Mouse (Mus musculus): ENCODE results near the gene Esyt2. TPM values are rescaled to one million over a fixed set of nuclear protein-coding genes. Genes with fewer than 3 reads are reported as not detected.
A peak's percentile ranks its signal among the peaks of the same experiment; 100 is the strongest.
"Not testable (repeated sequence)": the region's sequence is repeated elsewhere in the genome, so short reads cannot be mapped to it uniquely, and the experiment has no call there.

Gene Esyt2
- polyA plus RNA-seq, 1 experiment from 2014 or later, result 15.6 TPM

GRCm38 (mm10) chr12:116264756-116265155, 16.2 kb upstream of the Esyt2 start:
- no peaks in the 10 kb centered on the region for H3K36me3 ChIP-seq
- H3K9ac ChIP-seq, result no peak overlapping the region
- 0 out of 2 replicates have a peak, but pooled peaks cover 7% of the 10 kb centered on the region for H3K4me1 ChIP-seq
- no peak overlapping the region for H3K4me2 ChIP-seq (replicated peaks)
- no peak overlapping the region for H3K27ac ChIP-seq
- WGBS, result 85% methylated on average over 2 of the region's 2 CpGs
- H3K9me3 ChIP-seq, result no peaks in the 10 kb centered on the region
- ATAC-seq (ENCODE audit: low FRiP score, low read depth), result no peak
- H3K27me3 ChIP-seq, result no peaks in the 10 kb centered on the region
- H3K4me3 ChIP-seq, result no peak overlapping the region

DNA sequence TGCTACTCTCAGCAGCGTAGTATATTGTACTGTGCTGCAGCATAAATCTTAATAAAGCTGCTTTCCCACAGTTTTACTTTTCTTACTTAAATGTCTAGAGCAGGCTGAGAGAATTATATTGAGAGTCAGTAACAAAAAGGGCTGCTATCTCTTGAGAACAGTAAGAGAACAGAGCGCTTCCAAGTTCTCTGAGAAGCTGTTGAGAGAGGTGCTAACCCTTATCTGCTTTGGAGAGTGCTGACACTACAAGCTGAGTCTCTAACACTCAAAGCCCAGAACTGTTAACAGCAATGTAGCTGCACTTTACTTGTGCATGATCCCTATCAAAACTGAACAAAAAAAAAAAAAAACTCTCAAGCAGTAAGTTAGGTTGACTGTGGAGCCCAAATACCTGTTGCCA, 15.7 kb upstream of the Esyt2 start:
- H3K4me1 ChIP-seq, result 0 out of 2 replicates have a peak, but pooled peaks cover 7% of the 10 kb centered on the region
- H3K4me3 ChIP-seq, result no peak overlapping the region
- no peaks in the 10 kb centered on the region for H3K36me3 ChIP-seq
- WGBS, result 86% methylated on average over 2 of the region's 2 CpGs
- no peaks in the 10 kb centered on the region for H3K27me3 ChIP-seq
- H3K9me3 ChIP-seq, result no peaks in the 10 kb centered on the region
- no peak overlapping the region for H3K4me2 ChIP-seq (replicated peaks)
- H3K9ac ChIP-seq, result no peak overlapping the region
- H3K27ac ChIP-seq, result no peak overlapping the region
- no peak for ATAC-seq (ENCODE audit: low FRiP score, low read depth)

GRCm38 (mm10) chr12:116269450-116269849, 11.5 kb upstream of the Esyt2 start:
- Histone ChIP-seq H3K27me3 (no peaks in the 10 kb centered on the region), H3K4me2 (replicated peaks) (no peak overlapping the region), H3K27ac (no peak overlapping the region), H3K36me3 (no peaks in the 10 kb centered on the region), H3K4me3 (no peak overlapping the region), H3K4me1 (no peaks in the 10 kb centered on the region), H3K9ac (no peak overlapping the region), H3K9me3 (no peaks in the 10 kb centered on the region)
- no peak for ATAC-seq (ENCODE audit: low FRiP score, low read depth)
- 69% methylated on average over 5 of the region's 5 CpGs for WGBS

DNA sequence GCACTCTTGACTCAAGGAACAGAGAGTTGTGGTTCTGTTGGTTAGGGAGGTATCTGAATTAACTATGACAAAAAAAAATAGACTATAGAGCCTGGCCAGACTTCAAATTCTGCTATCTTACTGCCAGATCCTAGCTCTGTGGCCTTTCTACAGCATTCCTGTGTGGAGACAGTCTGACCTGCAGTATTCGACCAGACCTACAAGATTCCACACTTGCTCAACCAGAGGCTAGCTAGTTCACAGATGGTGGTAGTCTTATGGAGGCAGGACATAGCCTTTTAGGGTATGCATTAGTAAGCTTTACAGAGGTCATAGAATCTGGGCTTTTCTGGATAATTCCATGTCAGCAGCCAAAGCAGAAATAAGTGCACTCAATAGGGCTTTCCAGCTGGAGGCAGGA, 10.5 kb upstream of the Esyt2 start:
- H3K9ac ChIP-seq, result no peak overlapping the region
- H3K4me1 ChIP-seq, result no peaks in the 10 kb centered on the region
- no peak for ATAC-seq (ENCODE audit: low FRiP score, low read depth)
- 70% methylated on average over 1 of the region's 1 CpGs for WGBS
- H3K4me2 ChIP-seq (replicated peaks), result no peak overlapping the region
- H3K9me3 ChIP-seq, result no peaks in the 10 kb centered on the region
- H3K27me3 ChIP-seq, result no peaks in the 10 kb centered on the region
- H3K4me3 ChIP-seq, result no peak overlapping the region
- no peaks in the 10 kb centered on the region for H3K36me3 ChIP-seq
- no peak overlapping the region for H3K27ac ChIP-seq

- 88% methylated on average over 2 of the region's 2 CpGs for WGBS
- no peak overlapping the region for H3K27ac ChIP-seq
- no peak for ATAC-seq (ENCODE audit: low FRiP score, low read depth)
- H3K9me3 ChIP-seq, result no peaks in the 10 kb centered on the region
- H3K4me2 ChIP-seq (replicated peaks), result no peak overlapping the region
- no peaks in the 10 kb centered on the region for H3K36me3 ChIP-seq
- no peaks in the 10 kb centered on the region for H3K4me1 ChIP-seq
- no peak overlapping the region for H3K4me3 ChIP-seq
- no peaks in the 10 kb centered on the region for H3K27me3 ChIP-seq
- no peak overlapping the region for H3K9ac ChIP-seq
Observed at GRCm38 (mm10) chr12:116271071-116271470, 9.9 kb upstream of the Esyt2 start.

GRCm38 (mm10) chr12:116273733-116274132, 7.3 kb upstream of the Esyt2 start:
- 68% methylated on average over 1 of the region's 1 CpGs for WGBS
- Histone ChIP-seq H3K4me2 (replicated peaks) (no peak overlapping the region), H3K4me3 (no peak overlapping the region), H3K36me3 (no peaks in the 10 kb centered on the region), H3K27me3 (no peaks in the 10 kb centered on the region), H3K9me3 (no peaks in the 10 kb centered on the region), H3K27ac (no peak overlapping the region), H3K4me1 (no peaks in the 10 kb centered on the region), H3K9ac (no peak overlapping the region)
- no peak for ATAC-seq (ENCODE audit: low FRiP score, low read depth)

DNA sequence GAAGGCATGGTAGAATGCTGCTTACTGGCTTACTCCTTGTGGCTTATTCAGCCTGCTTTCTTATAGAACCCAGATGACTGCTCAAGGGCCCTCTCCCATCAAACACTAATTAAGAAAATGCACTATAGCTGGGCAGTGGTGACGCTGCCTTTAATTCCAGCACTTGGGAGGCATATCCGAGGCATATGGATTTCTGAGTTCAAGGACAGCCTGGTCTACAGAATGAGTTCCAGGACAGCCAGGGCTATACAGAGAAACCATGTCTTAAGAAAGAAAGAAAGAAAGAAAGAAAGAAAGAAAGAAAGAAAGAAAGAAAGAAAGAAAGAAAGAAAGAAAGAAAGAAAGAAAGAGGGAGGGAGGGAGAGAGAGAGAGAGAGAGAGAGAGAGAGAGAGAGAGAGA, 5.9 kb upstream of the Esyt2 start, which contains the start of gene Gm11027:
Gm11027 (plus strand) TSS at position 301 of the 400 bp plus-strand sequence.
- H3K27ac ChIP-seq; H3K4me1 ChIP-seq; ATAC-seq (ENCODE audit: low FRiP score, low read depth); H3K4me3 ChIP-seq; H3K9ac ChIP-seq; H3K9me3 ChIP-seq; H3K4me2 ChIP-seq (replicated peaks); H3K36me3 ChIP-seq; H3K27me3 ChIP-seq: not testable (repeated sequence)
- WGBS, result 83% methylated on average over 2 of the region's 2 CpGs

- H3K9ac ChIP-seq, result no peak overlapping the region
- H3K9me3 ChIP-seq, result no peaks in the 10 kb centered on the region
- no peak overlapping the region for H3K27ac ChIP-seq
- ATAC-seq (ENCODE audit: low FRiP score, low read depth), result no peak
- no peaks in the 10 kb centered on the region for H3K36me3 ChIP-seq
- WGBS, result 90% methylated on average over 4 of the region's 4 CpGs
- no peak overlapping the region for H3K4me3 ChIP-seq
- 0 out of 2 replicates have a peak, but pooled peaks cover 5% of the 10 kb centered on the region for H3K4me1 ChIP-seq
- no peaks in the 10 kb centered on the region for H3K27me3 ChIP-seq
- H3K4me2 ChIP-seq (replicated peaks), result no peak overlapping the region
Observed at GRCm38 (mm10) chr12:116275631-116276030, 5.4 kb upstream of the Esyt2 start.

- Histone ChIP-seq H3K36me3 (no peaks in the 10 kb centered on the region), H3K4me2 (replicated peaks) (no peak overlapping the region), H3K4me3 (no peak overlapping the region), H3K9ac (no peak overlapping the region), H3K9me3 (no peaks in the 10 kb centered on the region), H3K4me1 (peaks cover 6% of the 10 kb centered on the region; the same call in 1 of the 2 replicates), H3K27ac (no peak overlapping the region), H3K27me3 (no peaks in the 10 kb centered on the region)
- ATAC-seq (ENCODE audit: low FRiP score, low read depth), result no peak
- WGBS, result 63% methylated on average over 2 of the region's 2 CpGs
Observed at GRCm38 (mm10) chr12:116276961-116277360, 4.0 kb upstream of the Esyt2 start.

GRCm38 (mm10) chr12:116278541-116278940, 2.5 kb upstream of the Esyt2 start:
- 84% methylated on average over 1 of the region's 1 CpGs for WGBS
- ATAC-seq (ENCODE audit: low FRiP score, low read depth), result no peak
- no peak overlapping the region for H3K9ac ChIP-seq

GRCm38 (mm10) chr12:116279181-116279580, 1.8 kb upstream of the Esyt2 start:
- WGBS, result 91% methylated on average over 2 of the region's 2 CpGs
- Histone ChIP-seq H3K27ac (no peak overlapping the region), H3K4me3 (no peak overlapping the region), H3K4me2 (replicated peaks) (no peak overlapping the region), H3K9me3 (no peaks in the 10 kb centered on the region), H3K36me3 (no peaks in the 10 kb centered on the region), H3K4me1 (peaks cover 14% of the 10 kb centered on the region), H3K27me3 (no peaks in the 10 kb centered on the region), H3K9ac (no peak overlapping the region)
- no peak for ATAC-seq (ENCODE audit: low FRiP score, low read depth)

More at GRCm38 (mm10) chr12:116278541-116278940, 2.5 kb upstream of the Esyt2 start:
- no peaks in the 10 kb centered on the region for H3K36me3 ChIP-seq
- H3K4me3 ChIP-seq, result no peak overlapping the region
- no peak overlapping the region for H3K27ac ChIP-seq
- H3K9me3 ChIP-seq, result no peaks in the 10 kb centered on the region
- no peak overlapping the region for H3K4me2 ChIP-seq (replicated peaks)
- no peaks in the 10 kb centered on the region for H3K27me3 ChIP-seq
- peaks cover 14% of the 10 kb centered on the region for H3K4me1 ChIP-seq

GRCm38 (mm10) chr12:116280149-116280652, 795 bp upstream of the Esyt2 start:
- Histone ChIP-seq H3K9me3 (no peaks in the 10 kb centered on the region), H3K27me3 (no peaks in the 10 kb centered on the region), H3K27ac (peak overlapping the region; percentile 95), H3K36me3 (no peaks in the 10 kb centered on the region), H3K4me2 (replicated peaks) (peak overlapping the region; percentile 65), H3K4me1 (peaks cover 14% of the 10 kb centered on the region), H3K9ac (peak overlapping the region; percentile 93), H3K4me3 (peak overlapping the region; percentile 95)
- no peak for ATAC-seq (ENCODE audit: low FRiP score, low read depth)
- 3% methylated on average over 7 of the region's 7 CpGs for WGBS
